Mouse (Mus musculus) E14TG2a.4 (cell line): ENCODE data around the gene Mcur1.

Experiments used
- H3K27me3 ChIP-seq: 2 replicates; pipeline ENCODE4 v1.6.1; 2014; ENCODE audit warnings: low read length, control low read depth; ENCODE audit not compliant: insufficient read depth
- H3K36me3 ChIP-seq: 2 replicates; pipeline ENCODE4 v1.6.1; 2014; ENCODE audit warnings: low read length, control low read depth; ENCODE audit not compliant: insufficient read depth
- H3K4me1 ChIP-seq: replicated peaks from 2 replicates; pipeline ENCODE4 v1.6.1; 2014; ENCODE audit warnings: low read depth, low read length, control low read depth
- H3K4me3 ChIP-seq: replicated peaks from 2 replicates; pipeline ENCODE4 v1.5.1; 2014; ENCODE audit warnings: mild to moderate bottlenecking, low read length
- H3K9me3 ChIP-seq: 2 replicates; pipeline ENCODE4 v1.6.1; 2014; ENCODE audit warnings: low read length, control low read depth
- CTCF ChIP-seq: conservative IDR thresholded peaks from 2 replicates; pipeline ENCODE4 v1.5.1; 2014; ENCODE audit warnings: low read length
- NANOG ChIP-seq: IDR thresholded peaks from 2 replicates; pipeline ENCODE4 v1.6.1; 2014; ENCODE audit warnings: borderline replicate concordance, low read length, mixed read lengths
- POU5F1 ChIP-seq: IDR thresholded peaks from 2 replicates; pipeline ENCODE4 v1.6.1; 2014; ENCODE audit warnings: low read length, borderline replicate concordance

Mcur1 gene

DNA sequence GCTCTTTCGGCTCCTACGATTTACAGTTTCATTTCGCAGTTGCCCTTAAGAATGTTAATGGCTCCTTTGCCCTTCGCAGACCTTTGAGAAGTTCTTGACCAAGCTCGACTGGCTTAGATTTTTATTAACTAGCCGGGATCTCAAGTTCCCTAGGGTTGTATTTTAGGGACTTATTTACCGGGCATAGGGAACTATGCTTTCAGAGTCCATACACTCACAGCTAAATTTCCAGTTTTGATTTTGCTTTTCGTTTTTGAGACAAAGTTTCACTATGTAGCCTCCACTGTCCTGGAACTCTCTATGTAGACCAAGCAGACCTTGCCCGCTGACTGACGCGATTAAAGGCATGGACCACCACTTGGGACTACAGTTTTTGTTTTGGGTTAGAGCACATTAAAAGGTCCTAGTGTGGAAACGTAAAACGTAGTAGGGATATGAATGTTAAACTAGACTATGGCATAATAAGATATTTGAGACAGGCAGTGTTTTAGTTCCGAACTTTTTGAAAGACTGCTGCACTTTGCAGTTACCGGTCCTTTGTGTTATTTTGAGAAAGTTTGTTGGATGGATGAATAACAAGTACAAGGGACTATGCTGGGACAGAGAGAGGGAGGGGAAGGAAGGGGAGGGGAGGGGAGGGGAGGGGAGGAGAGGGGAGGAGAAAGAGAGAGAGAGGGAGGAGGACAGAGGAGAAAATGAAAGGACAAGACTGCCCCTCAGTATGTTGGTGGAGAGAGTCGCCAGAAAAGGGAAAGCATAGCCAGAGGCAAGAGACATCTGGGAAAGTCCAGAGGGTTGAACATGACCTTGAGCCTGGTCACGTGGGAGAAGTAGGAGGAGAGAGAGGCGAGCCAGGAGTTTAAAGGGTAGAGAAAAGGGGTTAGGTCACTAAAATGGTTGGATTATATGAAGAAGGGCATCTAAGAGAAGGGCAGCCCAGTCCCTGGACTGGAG, 744 bp upstream of the Mcur1 start:
- H3K9me3 ChIP-seq: no peaks in the 10 kb centered on the region

GRCm38 (mm10) chr13:43558959-43559358, 1.0 kb downstream of the Mcur1 start:
- Histone ChIP-seq H3K36me3 (peaks cover 8% of the 10 kb centered on the region; the same call in 1 of the 2 replicates), H3K4me3 (peak overlapping the region; percentile 89), H3K27me3 (peaks cover 20% of the 10 kb centered on the region), H3K4me1 (peaks cover 48% of the 10 kb centered on the region), H3K9me3 (no peaks in the 10 kb centered on the region)
- TF ChIP-seq NANOG (no peak), POU5F1 (no peak), CTCF (no peak)

More for the DNA sequence above, 744 bp upstream of the Mcur1 start:
- Histone ChIP-seq H3K4me1 (peaks cover 47% of the 10 kb centered on the region), H3K4me3 (peak overlapping the region; percentile 89), H3K27me3 (peaks cover 20% of the 10 kb centered on the region), H3K36me3 (no peaks in the 10 kb centered on the region)
- TF ChIP-seq POU5F1 (no peak), CTCF (no peak), NANOG (no peak)

GRCm38 (mm10) chr13:43558357-43558756, 1.6 kb downstream of the Mcur1 start:
- peaks cover 48% of the 10 kb centered on the region for H3K4me1 ChIP-seq

DNA sequence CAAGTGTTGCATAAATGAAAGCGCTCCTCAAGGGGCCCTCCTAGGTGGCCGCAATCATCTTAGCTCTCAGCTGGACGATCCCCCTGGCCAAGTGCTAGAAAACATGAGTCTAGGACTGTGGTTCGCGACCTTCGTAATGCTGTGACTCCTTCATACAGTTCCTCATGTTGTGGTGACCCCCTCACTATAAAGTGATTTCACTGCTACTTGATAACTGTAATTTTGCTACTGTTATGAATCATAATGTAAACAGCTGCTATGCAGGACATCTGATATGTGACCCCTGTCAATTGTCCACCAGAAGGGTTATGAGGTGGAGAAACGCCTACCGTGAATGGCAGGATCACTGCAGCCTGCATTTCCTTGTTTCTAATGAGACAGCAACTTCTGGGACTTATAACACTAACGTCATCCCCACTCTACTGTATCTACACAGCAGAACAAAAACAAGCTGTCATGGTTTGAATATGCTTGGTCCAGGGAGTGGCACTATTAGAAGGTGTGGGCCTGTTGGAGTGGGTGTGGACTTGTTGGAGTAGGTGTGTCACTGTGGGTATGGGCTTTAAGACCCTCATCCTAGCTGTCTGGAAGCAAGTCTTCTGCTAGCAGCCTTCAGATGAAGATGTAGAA, 3.0 kb downstream of the Mcur1 start:
- TF ChIP-seq POU5F1 (no peak), NANOG (no peak), CTCF (no peak)
- Histone ChIP-seq H3K9me3 (no peaks in the 10 kb centered on the region), H3K4me3 (no peak overlapping the region), H3K4me1 (peaks cover 47% of the 10 kb centered on the region), H3K36me3 (peaks cover 8% of the 10 kb centered on the region; the same call in 1 of the 2 replicates), H3K27me3 (peaks cover 20% of the 10 kb centered on the region)

More at GRCm38 (mm10) chr13:43558357-43558756, 1.6 kb downstream of the Mcur1 start:
- H3K27me3 ChIP-seq: peaks cover 20% of the 10 kb centered on the region
- peaks cover 8% of the 10 kb centered on the region; the same call in 1 of the 2 replicates for H3K36me3 ChIP-seq
- TF ChIP-seq CTCF (no peak), POU5F1 (no peak), NANOG (no peak)
- H3K4me3 ChIP-seq: no peak overlapping the region
- H3K9me3 ChIP-seq: no peaks in the 10 kb centered on the region

DNA sequence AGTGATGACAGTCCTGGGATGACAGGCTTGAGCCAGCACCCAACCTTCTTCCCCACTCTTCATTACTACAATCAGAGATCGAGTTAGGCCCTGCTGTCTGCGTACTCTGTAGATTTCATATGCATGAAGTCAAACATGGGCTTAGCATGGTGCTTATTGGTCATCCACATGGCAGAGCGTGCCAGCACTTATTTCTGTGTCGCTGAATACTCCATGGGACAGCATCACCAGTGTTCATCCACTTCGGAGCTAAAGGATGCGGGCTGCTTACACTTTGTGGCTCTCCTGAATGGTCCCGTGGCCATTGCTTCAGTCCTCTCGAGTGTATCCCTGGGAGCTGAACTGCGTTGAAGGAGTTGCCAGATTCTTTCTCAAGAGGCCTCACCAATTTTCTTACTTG, 4.7 kb downstream of the Mcur1 start:
- peaks cover 20% of the 10 kb centered on the region for H3K27me3 ChIP-seq
- TF ChIP-seq CTCF (no peak), NANOG (no peak), POU5F1 (no peak)
- H3K4me3 ChIP-seq: no peak overlapping the region
- H3K36me3 ChIP-seq: peaks cover 16% of the 10 kb centered on the region
- peaks cover 31% of the 10 kb centered on the region for H3K4me1 ChIP-seq
- H3K9me3 ChIP-seq: no peaks in the 10 kb centered on the region

GRCm38 (mm10) chr13:43554827-43555226, 5.2 kb downstream of the Mcur1 start:
- peaks cover 30% of the 10 kb centered on the region for H3K4me1 ChIP-seq
- H3K36me3 ChIP-seq: peaks cover 21% of the 10 kb centered on the region
- peaks cover 20% of the 10 kb centered on the region for H3K27me3 ChIP-seq
- TF ChIP-seq CTCF (no peak), NANOG (no peak), POU5F1 (no peak)
- no peaks in the 10 kb centered on the region for H3K9me3 ChIP-seq
- no peak overlapping the region for H3K4me3 ChIP-seq

- H3K36me3 ChIP-seq: peaks cover 28% of the 10 kb centered on the region
- H3K27me3 ChIP-seq: no peaks in the 10 kb centered on the region
- TF ChIP-seq POU5F1: no peak
- no peak for TF ChIP-seq CTCF
- no peak for TF ChIP-seq NANOG
- H3K4me3 ChIP-seq: no peak overlapping the region
- no peaks in the 10 kb centered on the region for H3K9me3 ChIP-seq
- peaks cover 15% of the 10 kb centered on the region for H3K4me1 ChIP-seq
Observed at GRCm38 (mm10) chr13:43550676-43551075, 9.3 kb downstream of the Mcur1 start.

GRCm38 (mm10) chr13:43549870-43550269, 10.1 kb downstream of the Mcur1 start:
- TF ChIP-seq POU5F1: no peak
- no peak for TF ChIP-seq CTCF
- TF ChIP-seq NANOG: no peak
- no peaks in the 10 kb centered on the region for H3K27me3 ChIP-seq
- peaks cover 21% of the 10 kb centered on the region; the same call in 1 of the 2 replicates for H3K36me3 ChIP-seq
- H3K4me1 ChIP-seq: peaks cover 12% of the 10 kb centered on the region
- H3K9me3 ChIP-seq: no peaks in the 10 kb centered on the region
- no peak overlapping the region for H3K4me3 ChIP-seq
